Mouse (Mus musculus) midbrain, embryonic 11.5 days (tissue): ENCODE results near the gene Ints5. TPM values are rescaled to one million over a fixed set of nuclear protein-coding genes. Genes with fewer than 3 reads are reported as not detected.

Experiments used
- ATAC-seq: fragments of 200-750 bp; cut with Nextera tagmentation; 2 replicates; pipeline ENCODE4 v1.8.0; 2017; ENCODE audit warnings: moderate TSS enrichment, moderate library complexity; ENCODE audit not compliant: low FRiP score
- DNase-seq: peaks from one replicate; pipeline ENCODE4 v3.0.0; 2015; ENCODE audit warnings: low spot score; ENCODE audit errors: missing footprints
- H3K27ac ChIP-seq: fragments of 300-500 bp; sonication (generic); 2 replicates; pipeline ENCODE4 v1.5.1; 2014; ENCODE audit warnings: low read depth, low read length
- H3K27me3 ChIP-seq: fragments of 300-500 bp; sonication (generic); 2 replicates; pipeline ENCODE4 v1.6.1; 2014; ENCODE audit warnings: mild to moderate bottlenecking, low read length, moderate library complexity, mixed read lengths; ENCODE audit not compliant: control insufficient read depth, insufficient read depth
- H3K36me3 ChIP-seq: fragments of 300-500 bp; sonication (generic); 2 replicates; pipeline ENCODE4 v1.6.1; 2014; ENCODE audit warnings: mild to moderate bottlenecking, low read length, moderate library complexity, mixed read lengths; ENCODE audit not compliant: control insufficient read depth, insufficient read depth
- H3K4me1 ChIP-seq: fragments of 300-500 bp; sonication (generic); 2 replicates; pipeline ENCODE4 v1.6.1; 2014; ENCODE audit warnings: low read length; ENCODE audit not compliant: control insufficient read depth, insufficient read depth
- H3K4me2 ChIP-seq: fragments of 300-500 bp; sonication (generic); 2 replicates; pipeline ENCODE4 v1.6.1; 2014; ENCODE audit warnings: mild to moderate bottlenecking, moderate library complexity
- H3K4me3 ChIP-seq: fragments of 300-500 bp; sonication (generic); 2 replicates; pipeline ENCODE4 v1.5.1; 2014; ENCODE audit warnings: low read depth, low read length
- H3K9ac ChIP-seq: fragments of 300-500 bp; sonication (generic); 2 replicates; pipeline ENCODE4 v1.6.1; 2014; ENCODE audit warnings: low read length
- H3K9me3 ChIP-seq: fragments of 300-500 bp; sonication (generic); 2 replicates; pipeline ENCODE4 v1.6.1; 2016; ENCODE audit warnings: low read length; ENCODE audit not compliant: control insufficient read depth
- WGBS: fragments of 180-500 bp; shearing (Covaris S2); extraction: QIAGEN DNeasy Blood & Tissue Kit; methylation state at CpG from one replicate; pipeline ENCODE4 v1.1.7; 2014; 5-methylcytosine and 5-hydroxymethylcytosine counted together
- polyA plus RNA-seq: library from polyadenylated mRNA; unstranded; fragments of >200 nt; fragmentation: Nextera tagmentation; extraction: Ambion mirVana; gene quantifications from 2 replicates; pipeline ENCODE4 v1.2.1, GENCODE M21; 2014

Ints5 gene
- polyA plus RNA-seq, 1 experiment from 2014 or later = 33.3 TPM

GRCm38 (mm10) chr19:8930771-8931170 is 38.0 kb downstream of the Ints5 start:
- DNase-seq (no peak), ATAC-seq (no peak)
- no peaks in the 10 kb centered on the region for H3K9me3 ChIP-seq
- no peaks in the 10 kb centered on the region; the same call in 1 of the 2 replicates for H3K36me3 ChIP-seq
- no peak overlapping the region for H3K27ac ChIP-seq
- H3K4me2 ChIP-seq = peak overlapping the region; percentile 81
- peak overlapping the region; percentile 14; the same call in 1 of the 2 replicates for H3K9ac ChIP-seq
- 84% methylated on average over 7 of the region's 7 CpGs for WGBS
- no peak overlapping the region; the same call in 1 of the 2 replicates for H3K4me3 ChIP-seq
- no peaks in the 10 kb centered on the region for H3K27me3 ChIP-seq
- peaks cover 13% of the 10 kb centered on the region for H3K4me1 ChIP-seq

GRCm38 (mm10) chr19:8936736-8937135 is 43.9 kb downstream of the Ints5 start:
- no peaks in the 10 kb centered on the region for H3K27me3 ChIP-seq
- DNase-seq (peak; percentile 61), ATAC-seq (no peak)
- no peak overlapping the region for H3K4me3 ChIP-seq
- no peaks in the 10 kb centered on the region for H3K36me3 ChIP-seq
- H3K27ac ChIP-seq = no peak overlapping the region
- H3K9ac ChIP-seq = no peak overlapping the region
- no peak overlapping the region for H3K4me2 ChIP-seq
- 69% methylated on average over 2 of the region's 2 CpGs for WGBS
- no peaks in the 10 kb centered on the region for H3K9me3 ChIP-seq
- peaks cover 5% of the 10 kb centered on the region for H3K4me1 ChIP-seq

GRCm38 (mm10) chr19:8940526-8941133 is 47.8 kb downstream of the Ints5 start:
- DNase-seq (no peak), ATAC-seq (peak; percentile 0)
- Histone ChIP-seq H3K4me2 (peak overlapping the region; percentile 73; the same call in 1 of the 2 replicates), H3K27me3 (no peaks in the 10 kb centered on the region), H3K27ac (no peak overlapping the region), H3K9ac (peak overlapping the region; percentile 95), H3K9me3 (no peaks in the 10 kb centered on the region), H3K36me3 (peaks cover 5% of the 10 kb centered on the region; the same call in 1 of the 2 replicates), H3K4me3 (peak overlapping the region; percentile 98; the same call in 1 of the 2 replicates), H3K4me1 (peaks cover 15% of the 10 kb centered on the region)
- WGBS = 82% methylated on average over 15 of the region's 15 CpGs

- Histone ChIP-seq H3K4me2 (peak overlapping the region; percentile 73), H3K27me3 (no peaks in the 10 kb centered on the region), H3K9ac (peak overlapping the region; percentile 95), H3K27ac (peak overlapping the region; percentile 67), H3K4me1 (peaks cover 15% of the 10 kb centered on the region), H3K36me3 (peaks cover 6% of the 10 kb centered on the region; the same call in 1 of the 2 replicates), H3K9me3 (no peaks in the 10 kb centered on the region), H3K4me3 (peak overlapping the region; percentile 98)
- WGBS = 31% methylated on average over 10 of the region's 10 CpGs
- DNase-seq (peak; percentile 91), ATAC-seq (peak; percentile 45)
These were observed 48.3 kb downstream of the Ints5 start for GRCm38 (mm10) chr19:8941136-8941514.

GRCm38 (mm10) chr19:8941515-8942217 is 48.9 kb downstream of the Ints5 start, which contains the start of gene Mta2:
TSS of gene Mta2 (plus strand) at chr19:8941875.
- H3K4me3 ChIP-seq = peak within 1 kb of the TSS; percentile 98
- H3K36me3 ChIP-seq = peaks cover 10% of the 10 kb centered on the region
- under 1% methylated on average over 64 of the region's 64 CpGs for WGBS
- H3K4me2 ChIP-seq = peak within 1 kb of the TSS; percentile 73
- peak within 1 kb of the TSS; percentile 95 for H3K9ac ChIP-seq
- no peaks in the 10 kb centered on the region for H3K9me3 ChIP-seq
- DNase-seq = peak; percentile 100
- H3K4me1 ChIP-seq = peaks cover 15% of the 10 kb centered on the region
- peak; percentile 96 for ATAC-seq
- no peaks in the 10 kb centered on the region for H3K27me3 ChIP-seq
- H3K27ac ChIP-seq = peak within 1 kb of the TSS; percentile 95

- peak; percentile 95 for DNase-seq
These were observed 49.6 kb downstream of the Ints5 start for GRCm38 (mm10) chr19:8942276-8942964.

GRCm38 (mm10) chr19:8943047-8943446 is 50.2 kb downstream of the Ints5 start:
- Histone ChIP-seq H3K4me2 (peak overlapping the region; percentile 73), H3K4me3 (peak overlapping the region; percentile 98), H3K27ac (no peak overlapping the region), H3K4me1 (peaks cover 15% of the 10 kb centered on the region), H3K27me3 (no peaks in the 10 kb centered on the region), H3K36me3 (peaks cover 19% of the 10 kb centered on the region), H3K9ac (peak overlapping the region; percentile 95), H3K9me3 (no peaks in the 10 kb centered on the region)
- 79% methylated on average over 2 of the region's 2 CpGs for WGBS
- DNase-seq (peak; percentile 82), ATAC-seq (no peak)

More at GRCm38 (mm10) chr19:8942276-8942964, 49.6 kb downstream of the Ints5 start:
- no peaks in the 10 kb centered on the region for H3K9me3 ChIP-seq
- WGBS = under 1% methylated on average over 44 of the region's 46 CpGs
- peaks cover 12% of the 10 kb centered on the region for H3K36me3 ChIP-seq
- H3K27me3 ChIP-seq = no peaks in the 10 kb centered on the region
- peaks cover 15% of the 10 kb centered on the region for H3K4me1 ChIP-seq
- H3K4me3 ChIP-seq = peak overlapping the region; percentile 98
- H3K4me2 ChIP-seq = peak overlapping the region; percentile 73
- H3K27ac ChIP-seq = peak overlapping the region; percentile 95
- ATAC-seq = peak; percentile 66
- peak overlapping the region; percentile 95 for H3K9ac ChIP-seq

- Histone ChIP-seq H3K27ac (no peak overlapping the region), H3K9me3 (no peaks in the 10 kb centered on the region), H3K4me2 (no peak overlapping the region), H3K4me1 (peaks cover 15% of the 10 kb centered on the region), H3K9ac (peak overlapping the region; percentile 16), H3K4me3 (no peak overlapping the region), H3K27me3 (no peaks in the 10 kb centered on the region), H3K36me3 (peaks cover 27% of the 10 kb centered on the region)
- DNase-seq = peak; percentile 61
- 83% methylated on average over 5 of the region's 5 CpGs for WGBS
- no peak for ATAC-seq
These were observed 51.3 kb downstream of the Ints5 start for GRCm38 (mm10) chr19:8944062-8944461.
